Mouse (Mus musculus) limb, embryonic 14.5 days (tissue): ENCODE data around the gene Snx1. TPM values are rescaled to one million over a fixed set of nuclear protein-coding genes. Genes with fewer than 3 reads are reported as not detected.
A peak's percentile ranks its signal among the peaks of the same experiment; 100 is the strongest.

Experiments used
- ATAC-seq: fragments of 200-750 bp; cut with Nextera tagmentation; 2 replicates; pipeline ENCODE4 v1.8.0; 2017; ENCODE audit warnings: low read depth, moderate number of reproducible peaks, moderate TSS enrichment; ENCODE audit not compliant: low FRiP score
- DNase-seq: peaks from one replicate; pipeline ENCODE4 v3.0.0-alpha.2; 2015; ENCODE audit warnings: low spot score
- H3K27ac ChIP-seq: fragments of 300-500 bp; sonication (generic); replicated peaks from 2 replicates; pipeline ENCODE4 v1.5.1; 2014; ENCODE audit warnings: low read depth, mild to moderate bottlenecking, low read length, moderate library complexity, mixed read lengths
- H3K27me3 ChIP-seq: fragments of 300-500 bp; sonication (generic); 2 replicates; pipeline ENCODE4 v1.6.1; 2014; ENCODE audit warnings: low read length, mixed read lengths; ENCODE audit not compliant: control insufficient read depth, insufficient read depth
- H3K36me3 ChIP-seq: fragments of 300-500 bp; sonication (generic); 2 replicates; pipeline ENCODE4 v1.6.1; 2014; ENCODE audit warnings: mild to moderate bottlenecking, low read length, moderate library complexity, mixed read lengths; ENCODE audit not compliant: control insufficient read depth, insufficient read depth
- H3K4me1 ChIP-seq: fragments of 300-500 bp; sonication (generic); 2 replicates; pipeline ENCODE4 v1.6.1; 2014; ENCODE audit warnings: antibody characterized with exemption, low read length, mixed read lengths; ENCODE audit not compliant: control insufficient read depth, insufficient read depth
- H3K4me2 ChIP-seq: fragments of 300-500 bp; sonication (generic); replicated peaks from 2 replicates; pipeline ENCODE4 v1.6.1; 2014; ENCODE audit warnings: low read depth, mild to moderate bottlenecking, low read length, moderate library complexity; ENCODE audit not compliant: severe bottlenecking
- H3K4me3 ChIP-seq: fragments of 300-500 bp; sonication (generic); replicated peaks from 2 replicates; pipeline ENCODE4 v1.5.1; 2014; ENCODE audit warnings: low read length
- H3K9ac ChIP-seq: fragments of 300-500 bp; sonication (generic); 2 replicates; pipeline ENCODE4 v1.6.1; 2014; ENCODE audit warnings: mild to moderate bottlenecking, low read depth, low read length, moderate library complexity; ENCODE audit not compliant: severe bottlenecking
- H3K9me3 ChIP-seq: fragments of 300-500 bp; sonication (generic); 2 replicates; pipeline ENCODE4 v1.6.1; 2016; ENCODE audit warnings: low read length; ENCODE audit not compliant: control insufficient read depth
- POLR2A ChIP-seq: fragments of 200-500 bp; IDR thresholded peaks from 2 replicates; pipeline ENCODE4 v1.8.0; 2012; ENCODE audit warnings: inconsistent platforms, mild to moderate bottlenecking, moderate library complexity, borderline replicate concordance; ENCODE audit not compliant: insufficient read depth, insufficient read length; ENCODE audit errors: extremely low read depth
- WGBS: fragments of 180-500 bp; shearing (Covaris S2); extraction: QIAGEN DNeasy Blood & Tissue Kit; methylation state at CpG from one replicate; pipeline ENCODE4 v1.1.7; 2014; 5-methylcytosine and 5-hydroxymethylcytosine counted together
- polyA plus RNA-seq, 2 experiments: library from polyadenylated mRNA; depleted of rRNA in 1 of 2; stranded (reverse) in 1 of 2; unstranded in 1 of 2; fragments of >200 nt; fragmentation: Nextera tagmentation in 1 of 2; extraction: Ambion mirVana in 1 of 2; gene quantifications; 2 replicates each; pipeline versions ENCODE4 v1.2.1 to v1.2.3; 2012 to 2014

Snx1 gene
- polyA plus RNA-seq, 2 experiments = 111 to 123 TPM

DNA sequence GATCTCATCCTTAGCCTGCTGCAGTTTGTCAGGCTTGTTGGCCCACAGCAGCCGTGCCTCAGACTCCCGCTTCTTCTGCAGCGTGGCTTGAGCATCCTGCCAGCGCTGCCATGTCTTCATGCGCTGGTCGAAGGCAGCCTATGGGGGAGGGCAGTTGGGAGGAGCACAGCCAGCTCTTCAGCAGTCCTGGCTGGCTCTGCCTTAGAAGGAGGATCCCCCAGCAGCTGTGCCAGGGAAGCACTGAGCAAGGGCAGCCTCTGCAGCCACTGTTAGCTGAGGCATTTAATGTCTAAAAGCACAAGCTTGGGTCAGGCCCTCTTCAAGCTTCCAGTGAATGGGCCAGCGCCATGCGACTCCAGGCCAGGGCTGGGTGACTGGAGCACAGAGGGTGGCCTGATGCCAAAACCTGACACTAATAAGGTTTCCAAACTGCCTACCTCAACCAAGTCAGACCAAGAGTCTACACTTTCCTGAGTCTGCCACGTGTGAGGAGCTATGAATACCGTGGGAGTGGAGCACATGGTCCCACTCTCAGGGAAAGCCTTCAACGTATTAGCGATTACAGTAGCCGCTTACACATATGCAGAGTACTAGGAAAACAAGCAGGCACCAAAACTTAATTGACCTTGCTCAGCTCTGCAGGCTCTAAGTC, 35.7 kb downstream of the Snx1 start:
- peaks cover 95% of the 10 kb centered on the region for H3K36me3 ChIP-seq
- H3K27me3 ChIP-seq = no peaks in the 10 kb centered on the region
- DNase-seq = no peak
- H3K4me2 ChIP-seq = no peak overlapping the region
- H3K27ac ChIP-seq = peak overlapping the region; percentile 8; the same call in 1 of the 2 replicates
- H3K9ac ChIP-seq = no peak overlapping the region
- no peaks in the 10 kb centered on the region for H3K4me1 ChIP-seq
- TF ChIP-seq POLR2A = no peak
- ATAC-seq = no peak
- no peaks in the 10 kb centered on the region for H3K9me3 ChIP-seq
- no peak overlapping the region for H3K4me3 ChIP-seq
- 85% methylated on average over 13 of the region's 13 CpGs for WGBS

GRCm38 (mm10) chr9:66088411-66088810, 38.0 kb downstream of the Snx1 start:
- DNase-seq = peak; percentile 55
- no peak overlapping the region for H3K4me3 ChIP-seq
- H3K9ac ChIP-seq = no peak overlapping the region
- TF ChIP-seq POLR2A = no peak
- H3K4me1 ChIP-seq = no peaks in the 10 kb centered on the region
- H3K27me3 ChIP-seq = no peaks in the 10 kb centered on the region
- peaks cover 73% of the 10 kb centered on the region for H3K36me3 ChIP-seq
- ATAC-seq = no peak
- H3K27ac ChIP-seq = no peak overlapping the region
- no peak overlapping the region for H3K4me2 ChIP-seq
- H3K9me3 ChIP-seq = no peaks in the 10 kb centered on the region
- 58% methylated on average over 4 of the region's 4 CpGs for WGBS

GRCm38 (mm10) chr9:66087062-66087461, 39.3 kb downstream of the Snx1 start:
- DNase-seq (no peak), ATAC-seq (no peak)
- WGBS = 97% methylated on average over 7 of the region's 7 CpGs
- peaks cover 60% of the 10 kb centered on the region for H3K36me3 ChIP-seq
- no peak overlapping the region for H3K4me3 ChIP-seq
- no peak overlapping the region for H3K9ac ChIP-seq
- H3K9me3 ChIP-seq = no peaks in the 10 kb centered on the region
- no peak overlapping the region for H3K27ac ChIP-seq
- no peaks in the 10 kb centered on the region for H3K27me3 ChIP-seq
- H3K4me1 ChIP-seq = no peaks in the 10 kb centered on the region
- H3K4me2 ChIP-seq = no peak overlapping the region
- no peak for TF ChIP-seq POLR2A

GRCm38 (mm10) chr9:66084171-66084570, 42.2 kb downstream of the Snx1 start:
- DNase-seq (no peak), ATAC-seq (no peak)
- no peak for TF ChIP-seq POLR2A
- no peaks in the 10 kb centered on the region for H3K4me1 ChIP-seq
- H3K4me3 ChIP-seq = no peak overlapping the region
- no peaks in the 10 kb centered on the region for H3K9me3 ChIP-seq
- H3K9ac ChIP-seq = no peak overlapping the region
- no peak overlapping the region for H3K4me2 ChIP-seq
- peaks cover 31% of the 10 kb centered on the region for H3K36me3 ChIP-seq
- 86% methylated on average over 3 of the region's 3 CpGs for WGBS
- H3K27me3 ChIP-seq = no peaks in the 10 kb centered on the region
- no peak overlapping the region for H3K27ac ChIP-seq

- H3K27me3 ChIP-seq = no peaks in the 10 kb centered on the region
- peaks cover 3% of the 10 kb centered on the region; the same call in 1 of the 2 replicates for H3K4me1 ChIP-seq
- ATAC-seq (no peak), DNase-seq (no peak)
- peaks cover 9% of the 10 kb centered on the region for H3K36me3 ChIP-seq
- no peak overlapping the region for H3K27ac ChIP-seq
- WGBS = 88% methylated on average over 4 of the region's 4 CpGs
- H3K4me2 ChIP-seq = no peak overlapping the region
- no peak for TF ChIP-seq POLR2A
- H3K9me3 ChIP-seq = no peaks in the 10 kb centered on the region
- H3K4me3 ChIP-seq = no peak overlapping the region
- no peak overlapping the region for H3K9ac ChIP-seq
Measured at GRCm38 (mm10) chr9:66081999-66082398, 44.4 kb downstream of the Snx1 start.
